Mouse (Mus musculus) stomach, embryonic 14.5 days (tissue): Measurements from ENCODE around the gene Por. TPM values are rescaled to one million over a fixed set of nuclear protein-coding genes. Genes with fewer than 3 reads are reported as not detected.
A peak's percentile ranks its signal among the peaks of the same experiment; 100 is the strongest.

Experiments
- ATAC-seq: fragments of 200-750 bp; cut with Nextera tagmentation; 2 replicates; pipeline ENCODE4 v1.8.0; 2017; ENCODE audit warnings: low read depth, moderate TSS enrichment; ENCODE audit not compliant: insufficient number of reproducible peaks, insufficient read depth, low FRiP score
- H3K27ac ChIP-seq: fragments of 300-500 bp; sonication (generic); 2 replicates; pipeline ENCODE4 v1.5.1; 2014; ENCODE audit warnings: mild to moderate bottlenecking, low read length, moderate library complexity, mixed read lengths
- H3K27me3 ChIP-seq: fragments of 300-500 bp; sonication (generic); 2 replicates; pipeline ENCODE4 v1.6.1; 2014; ENCODE audit warnings: low read length, control low read depth, mixed read lengths; ENCODE audit not compliant: control insufficient read depth, insufficient read depth
- H3K36me3 ChIP-seq: fragments of 300-500 bp; sonication (generic); 2 replicates; pipeline ENCODE4 v1.6.1; 2014; ENCODE audit warnings: mild to moderate bottlenecking, control low read depth, low read length, moderate library complexity, mixed read lengths; ENCODE audit not compliant: control insufficient read depth, insufficient read depth
- H3K4me1 ChIP-seq: fragments of 300-500 bp; sonication (generic); 2 replicates; pipeline ENCODE4 v1.6.1; 2014; ENCODE audit warnings: low read length, control low read depth, mixed read lengths; ENCODE audit not compliant: control insufficient read depth, insufficient read depth
- H3K4me2 ChIP-seq: fragments of 300-500 bp; sonication (generic); replicated peaks from 2 replicates; pipeline ENCODE4 v1.6.1; 2014; ENCODE audit warnings: low read depth, low read length, control low read depth
- H3K4me3 ChIP-seq: fragments of 300-500 bp; sonication (generic); 2 replicates; pipeline ENCODE4 v1.5.1; 2014; ENCODE audit warnings: low read depth, low read length, control low read depth
- H3K9ac ChIP-seq: fragments of 300-500 bp; sonication (generic); replicated peaks from 2 replicates; pipeline ENCODE4 v1.6.1; 2014; ENCODE audit warnings: low read depth, mild to moderate bottlenecking, control low read depth, low read length, moderate library complexity, mixed read lengths
- H3K9me3 ChIP-seq: fragments of 300-500 bp; sonication (generic); 2 replicates; pipeline ENCODE4 v1.6.1; 2016; ENCODE audit warnings: low read depth, low read length, control low read depth; ENCODE audit not compliant: control insufficient read depth
- WGBS: fragments of 180-500 bp; shearing (Covaris S2); extraction: QIAGEN DNeasy Blood & Tissue Kit; methylation state at CpG from one replicate; pipeline ENCODE4 v1.1.7; 2014; 5-methylcytosine and 5-hydroxymethylcytosine counted together
- polyA plus RNA-seq: library from polyadenylated mRNA; unstranded; fragments of >200 nt; fragmentation: Nextera tagmentation; extraction: Ambion mirVana; gene quantifications from 2 replicates; pipeline ENCODE4 v1.2.1, GENCODE M21; 2014

Por gene
- polyA plus RNA-seq, 1 experiment from 2014 or later = 70.5 TPM

- no peak overlapping the region for H3K27ac ChIP-seq
- H3K27me3 ChIP-seq = no peaks in the 10 kb centered on the region
- H3K4me3 ChIP-seq = no peak overlapping the region
- H3K9ac ChIP-seq = no peak overlapping the region
- no peak for ATAC-seq
- H3K36me3 ChIP-seq = no peaks in the 10 kb centered on the region
- H3K4me1 ChIP-seq = peaks cover 9% of the 10 kb centered on the region; the same call in 1 of the 2 replicates
- no peak overlapping the region for H3K4me2 ChIP-seq
- WGBS = 65% methylated on average over 3 of the region's 3 CpGs
- no peaks in the 10 kb centered on the region for H3K9me3 ChIP-seq
Measured at GRCm38 (mm10) chr5:135676696-135677095, 6.9 kb downstream of the Por start.

GRCm38 (mm10) chr5:135677251-135677650 is 7.4 kb downstream of the Por start:
- Histone ChIP-seq H3K27me3 (no peaks in the 10 kb centered on the region), H3K4me1 (peaks cover 9% of the 10 kb centered on the region; the same call in 1 of the 2 replicates), H3K36me3 (no peaks in the 10 kb centered on the region), H3K9ac (no peak overlapping the region), H3K27ac (no peak overlapping the region), H3K9me3 (no peaks in the 10 kb centered on the region), H3K4me2 (no peak overlapping the region), H3K4me3 (no peak overlapping the region)
- WGBS = 63% methylated on average over 2 of the region's 2 CpGs
- no peak for ATAC-seq

GRCm38 (mm10) chr5:135678481-135678880 is 8.6 kb downstream of the Por start:
- Histone ChIP-seq H3K36me3 (no peaks in the 10 kb centered on the region), H3K4me2 (no peak overlapping the region), H3K27me3 (no peaks in the 10 kb centered on the region), H3K4me1 (peaks cover 9% of the 10 kb centered on the region; the same call in 1 of the 2 replicates), H3K27ac (no peak overlapping the region), H3K9ac (no peak overlapping the region), H3K9me3 (no peaks in the 10 kb centered on the region), H3K4me3 (no peak overlapping the region)
- no peak for ATAC-seq
- 90% methylated on average over 6 of the region's 6 CpGs for WGBS

GRCm38 (mm10) chr5:135680967-135681545 is 11.2 kb downstream of the Por start:
- Histone ChIP-seq H3K4me2 (no peak overlapping the region), H3K27ac (no peak overlapping the region), H3K36me3 (no peaks in the 10 kb centered on the region), H3K27me3 (no peaks in the 10 kb centered on the region), H3K4me3 (no peak overlapping the region), H3K4me1 (no peaks in the 10 kb centered on the region), H3K9ac (no peak overlapping the region), H3K9me3 (no peaks in the 10 kb centered on the region)
- 79% methylated on average over 6 of the region's 6 CpGs for WGBS
- no peak for ATAC-seq

GRCm38 (mm10) chr5:135682009-135682408 is 12.2 kb downstream of the Por start:
- H3K4me2 ChIP-seq = no peak overlapping the region
- H3K9me3 ChIP-seq = no peaks in the 10 kb centered on the region
- 93% methylated on average over 5 of the region's 5 CpGs for WGBS
- H3K4me1 ChIP-seq = no peaks in the 10 kb centered on the region
- no peaks in the 10 kb centered on the region for H3K27me3 ChIP-seq
- ATAC-seq = no peak
- no peak overlapping the region for H3K4me3 ChIP-seq
- H3K27ac ChIP-seq = no peak overlapping the region
- no peak overlapping the region for H3K9ac ChIP-seq
- no peaks in the 10 kb centered on the region for H3K36me3 ChIP-seq

- Histone ChIP-seq H3K27ac (peak overlapping the region; percentile 30; the same call in 1 of the 2 replicates), H3K9ac (no peak overlapping the region), H3K4me1 (0 out of 2 replicates have a peak, but pooled peaks cover 2% of the 10 kb centered on the region), H3K9me3 (no peaks in the 10 kb centered on the region), H3K36me3 (no peaks in the 10 kb centered on the region), H3K4me3 (no peak overlapping the region), H3K27me3 (no peaks in the 10 kb centered on the region), H3K4me2 (no peak overlapping the region)
- peak; percentile 60; the same call in 1 of the 2 replicates for ATAC-seq
- WGBS = 70% methylated on average over 12 of the region's 12 CpGs
Measured at GRCm38 (mm10) chr5:135682942-135683570, 13.2 kb downstream of the Por start.

- peaks cover 11% of the 10 kb centered on the region; the same call in 1 of the 2 replicates for H3K4me1 ChIP-seq
- WGBS = 91% methylated on average over 5 of the region's 5 CpGs
- H3K9ac ChIP-seq = no peak overlapping the region
- no peak overlapping the region for H3K27ac ChIP-seq
- peak overlapping the region; percentile 98 for H3K4me2 ChIP-seq
- H3K4me3 ChIP-seq = peak overlapping the region; percentile 86; the same call in 1 of the 2 replicates
- ATAC-seq = no peak
- H3K9me3 ChIP-seq = no peaks in the 10 kb centered on the region
- no peaks in the 10 kb centered on the region for H3K27me3 ChIP-seq
- H3K36me3 ChIP-seq = no peaks in the 10 kb centered on the region
Measured at GRCm38 (mm10) chr5:135690401-135690800, 20.6 kb downstream of the Por start.

- no peak overlapping the region for H3K27ac ChIP-seq
- H3K4me3 ChIP-seq = no peak overlapping the region
- H3K9me3 ChIP-seq = no peaks in the 10 kb centered on the region
- no peaks in the 10 kb centered on the region for H3K36me3 ChIP-seq
- H3K4me2 ChIP-seq = no peak overlapping the region
- WGBS = 63% methylated on average over 4 of the region's 4 CpGs
- ATAC-seq = no peak
- H3K9ac ChIP-seq = no peak overlapping the region
- no peaks in the 10 kb centered on the region for H3K27me3 ChIP-seq
- H3K4me1 ChIP-seq = peaks cover 11% of the 10 kb centered on the region; the same call in 1 of the 2 replicates
Measured at GRCm38 (mm10) chr5:135691266-135691665, 21.4 kb downstream of the Por start.
